Mouse (Mus musculus) myocyte (in vitro differentiated cells): ENCODE data around the gene Limch1. TPM values are rescaled to one million over a fixed set of nuclear protein-coding genes. Genes with fewer than 3 reads are reported as not detected.

ENCODE experiments used
- H3K27me3 ChIP-seq: one replicate; pipeline ENCODE4 v1.6.1; 2011; ENCODE audit not compliant: control insufficient read depth, insufficient read depth, insufficient read length
- H3K36me3 ChIP-seq: one replicate; pipeline ENCODE4 v1.6.1; 2011; ENCODE audit not compliant: control insufficient read depth, insufficient read depth
- H3K4me2 ChIP-seq: one replicate; pipeline ENCODE4 v1.6.1; 2011; ENCODE audit warnings: low read depth, control low read depth
- H3K4me3 ChIP-seq: one replicate; pipeline ENCODE4 v1.5.1; 2011; ENCODE audit warnings: mild to moderate bottlenecking, control low read depth, moderate library complexity
- H3K79me2 ChIP-seq: one replicate; pipeline ENCODE4 v1.6.1; 2011; ENCODE audit not compliant: control insufficient read depth, insufficient read depth
- H3ac ChIP-seq: one replicate; pipeline ENCODE4 v1.6.1; 2011; ENCODE audit not compliant: control insufficient read depth, insufficient read length
- CEBPB ChIP-seq: IDR thresholded peaks from 2 replicates; pipeline ENCODE4 v1.6.1; 2011; ENCODE audit warnings: mild to moderate bottlenecking, moderate library complexity; ENCODE audit not compliant: poor library complexity, insufficient read depth, severe bottlenecking
- E2F4 ChIP-seq: IDR thresholded peaks from one replicate; pipeline ENCODE4 v1.6.1; 2011; ENCODE audit warnings: mild to moderate bottlenecking, control low read depth, moderate library complexity; ENCODE audit not compliant: insufficient read depth
- MAX ChIP-seq: IDR thresholded peaks from one replicate; pipeline ENCODE4 v1.6.1; 2011; ENCODE audit warnings: low read depth, mild to moderate bottlenecking, control low read depth
- MYOD1 ChIP-seq, 3 experiments: IDR thresholded peaks; one replicate each; pipeline ENCODE4 v1.6.1; 2011; ENCODE audit warnings: control low read depth in 2 of 3, low read depth in 2 of 3, mild to moderate bottlenecking in 2 of 3, moderate library complexity in 1 of 3; ENCODE audit not compliant: insufficient read length in 2 of 3, control insufficient read depth in 1 of 3
- MYOG ChIP-seq, 3 experiments: IDR thresholded peaks; one replicate each; pipeline ENCODE4 v1.6.1; 2011; ENCODE audit warnings: control low read depth in 2 of 3, low read depth in 2 of 3, mild to moderate bottlenecking in 2 of 3; ENCODE audit not compliant: insufficient read length in 2 of 3, control insufficient read depth in 1 of 3, insufficient read depth in 1 of 3
- POLR2A ChIP-seq: IDR thresholded peaks from one replicate; pipeline ENCODE4 v1.6.1; 2011; ENCODE audit warnings: low read depth, mild to moderate bottlenecking, control low read depth, moderate library complexity; ENCODE audit not compliant: insufficient read length
- POLR2AphosphoS2 ChIP-seq: IDR thresholded peaks from one replicate; pipeline ENCODE4 v1.6.1; 2011; ENCODE audit warnings: low read depth, control low read depth; ENCODE audit not compliant: insufficient read length
- REST ChIP-seq: IDR thresholded peaks from one replicate; pipeline ENCODE4 v1.6.1; 2011; ENCODE audit warnings: mild to moderate bottlenecking, control low read depth, moderate library complexity; ENCODE audit not compliant: insufficient read depth, insufficient read length
- SRF ChIP-seq: IDR thresholded peaks from one replicate; pipeline ENCODE4 v1.6.1; 2011; ENCODE audit warnings: low read depth; ENCODE audit not compliant: control insufficient read depth, insufficient read length
- TCF12 ChIP-seq: IDR thresholded peaks from one replicate; pipeline ENCODE4 v1.6.1; 2011; ENCODE audit warnings: mild to moderate bottlenecking, control low read depth; ENCODE audit not compliant: poor library complexity, insufficient read depth, severe bottlenecking
- TCF3 ChIP-seq: IDR thresholded peaks from one replicate; pipeline ENCODE4 v1.6.1; 2011; ENCODE audit warnings: low read depth, control low read depth; ENCODE audit not compliant: insufficient read length
- USF1 ChIP-seq: IDR thresholded peaks from one replicate; pipeline ENCODE4 v1.6.1; 2011; ENCODE audit warnings: low read depth, mild to moderate bottlenecking, control low read depth, moderate library complexity
- polyA plus RNA-seq: library from polyadenylated mRNA; unstranded; fragments of >200 nt; fragmentation: generic; extraction: Trizol; gene quantifications from one replicate; pipeline ENCODE4 v1.2.1, GENCODE M21; 2012; ENCODE audit warnings: missing spikeins

Gene Limch1
- polyA plus RNA-seq, 1 experiment: 0.79 TPM

GRCm38 (mm10) chr5:66941710-66942450, 196.3 kb downstream of the Limch1 start:
- no peaks in the 10 kb centered on the region for H3K36me3 ChIP-seq
- no peaks in the 10 kb centered on the region for H3K27me3 ChIP-seq
- H3ac ChIP-seq: no peak overlapping the region
- TF ChIP-seq REST: no peak
- TF ChIP-seq MYOG (IDR thresholded peaks at IDR 0.05; ENCODE audit: control insufficient read depth in 1 of 3, insufficient read depth in 1 of 3, insufficient read length in 2 of 3, low read depth in 2 of 3): no peak
- TF ChIP-seq TCF12: no peak
- TF ChIP-seq USF1: no peak
- no peak for TF ChIP-seq TCF3
- no peak for TF ChIP-seq POLR2AphosphoS2
- no peak for TF ChIP-seq SRF
- no peak for TF ChIP-seq CEBPB
- TF ChIP-seq E2F4: no peak
- TF ChIP-seq MYOD1 (IDR thresholded peaks at IDR 0.05; ENCODE audit: control insufficient read depth in 1 of 3, insufficient read length in 2 of 3, low read depth in 2 of 3): no peak
- no peak for TF ChIP-seq POLR2A
- no peak for TF ChIP-seq MAX
- H3K4me3 ChIP-seq: no peak overlapping the region
- no peak overlapping the region for H3K4me2 ChIP-seq
- no peaks in the 10 kb centered on the region for H3K79me2 ChIP-seq

- H3K36me3 ChIP-seq: no peaks in the 10 kb centered on the region
Observed at GRCm38 (mm10) chr5:66942922-66943321, 197.3 kb downstream of the Limch1 start.

GRCm38 (mm10) chr5:66943521-66943920, 197.9 kb downstream of the Limch1 start:
- Histone ChIP-seq H3K79me2 (no peaks in the 10 kb centered on the region), H3ac (no peak overlapping the region), H3K27me3 (no peaks in the 10 kb centered on the region), H3K4me2 (no peak overlapping the region), H3K4me3 (no peak overlapping the region), H3K36me3 (no peaks in the 10 kb centered on the region)
- no peak for TF ChIP-seq SRF
- no peak for TF ChIP-seq POLR2A
- no peak for TF ChIP-seq TCF12
- TF ChIP-seq POLR2AphosphoS2: no peak
- TF ChIP-seq USF1: no peak
- TF ChIP-seq MAX: no peak
- no peak for TF ChIP-seq CEBPB
- TF ChIP-seq TCF3: no peak
- no peak for TF ChIP-seq MYOD1 (IDR thresholded peaks at IDR 0.05; ENCODE audit: control insufficient read depth in 1 of 3, insufficient read length in 2 of 3, low read depth in 2 of 3)
- no peak for TF ChIP-seq E2F4
- TF ChIP-seq MYOG (IDR thresholded peaks at IDR 0.05; ENCODE audit: control insufficient read depth in 1 of 3, insufficient read depth in 1 of 3, insufficient read length in 2 of 3, low read depth in 2 of 3): no peak

More at GRCm38 (mm10) chr5:66942922-66943321, 197.3 kb downstream of the Limch1 start:
- Histone ChIP-seq H3K4me2 (no peak overlapping the region), H3ac (no peak overlapping the region), H3K27me3 (no peaks in the 10 kb centered on the region), H3K4me3 (no peak overlapping the region), H3K79me2 (no peaks in the 10 kb centered on the region)
- TF ChIP-seq POLR2AphosphoS2 (no peak), TCF12 (no peak), REST (no peak), CEBPB (no peak), MYOG (IDR thresholded peaks at IDR 0.05; ENCODE audit: control insufficient read depth in 1 of 3, insufficient read depth in 1 of 3, insufficient read length in 2 of 3, low read depth in 2 of 3) (no peak), SRF (no peak), MAX (no peak), E2F4 (no peak), TCF3 (no peak), USF1 (no peak), MYOD1 (IDR thresholded peaks at IDR 0.05; ENCODE audit: control insufficient read depth in 1 of 3, insufficient read length in 2 of 3, low read depth in 2 of 3) (no peak), POLR2A (no peak)

GRCm38 (mm10) chr5:66947958-66948357, 202.3 kb downstream of the Limch1 start:
- H3ac ChIP-seq: no peak overlapping the region
- H3K36me3 ChIP-seq: no peaks in the 10 kb centered on the region
- no peak overlapping the region for H3K4me3 ChIP-seq
- no peaks in the 10 kb centered on the region for H3K27me3 ChIP-seq
- no peak for TF ChIP-seq CEBPB
- H3K79me2 ChIP-seq: no peaks in the 10 kb centered on the region
- H3K4me2 ChIP-seq: no peak overlapping the region

GRCm38 (mm10) chr5:66949098-66949692, 203.6 kb downstream of the Limch1 start:
- H3ac ChIP-seq: no peak overlapping the region
- no peak for TF ChIP-seq MYOD1 (IDR thresholded peaks at IDR 0.05; ENCODE audit: control insufficient read depth in 1 of 3, insufficient read length in 2 of 3, low read depth in 2 of 3)
- TF ChIP-seq POLR2A: no peak
- no peak for TF ChIP-seq TCF3
- TF ChIP-seq SRF: no peak
- TF ChIP-seq POLR2AphosphoS2: no peak
- no peak for TF ChIP-seq REST
- TF ChIP-seq MYOG (IDR thresholded peaks at IDR 0.05; ENCODE audit: control insufficient read depth in 1 of 3, insufficient read depth in 1 of 3, insufficient read length in 2 of 3, low read depth in 2 of 3): no peak
- no peak for TF ChIP-seq MAX
- TF ChIP-seq TCF12: no peak
- H3K27me3 ChIP-seq: no peaks in the 10 kb centered on the region
- no peaks in the 10 kb centered on the region for H3K36me3 ChIP-seq
- no peak overlapping the region for H3K4me3 ChIP-seq
- H3K79me2 ChIP-seq: no peaks in the 10 kb centered on the region
- no peak overlapping the region for H3K4me2 ChIP-seq
